26 mouse cellular contexts compared by ENCODE assay signal in genomic region chr16:15346045-15346444, GRCm38 (mm10). TPM values are rescaled to one million over a fixed set of nuclear protein-coding genes. Genes with fewer than 3 reads are reported as not detected.
DNase-seq lines count a peak whose midpoint lies in the region; ATAC-seq and TF ChIP-seq lines count a peak whose summit lies in the region.
"Had no signal": no experiment of that assay in that cellular context is flagged by ENCODE, and none has a peak within 500 bp of the region (broad histone marks: within the 10 kb centered on the region; RNA-seq: fewer than 3 reads in every experiment).

No protein-coding gene starts in this region.

- H3K4me3 ChIP-seq in lung, embryonic 14.5 days (ENCODE audit: low read depth, low read length), result no peak overlapping the region
- no peak overlapping the region for H3K4me3 ChIP-seq in lung, adult 2 months (replicated peaks; ENCODE audit: extremely low read depth, low read depth, low read length)
- no peak overlapping the region for H3K4me3 ChIP-seq in lung, postnatal 0 days (ENCODE audit: low read depth, low read length)
- H3K4me3 ChIP-seq in midbrain, embryonic 13.5 days (replicated peaks), result no peak overlapping the region
- H3K4me3 ChIP-seq in forebrain, embryonic 15.5 days, result no peak overlapping the region
- H3K4me3 ChIP-seq: forebrain, embryonic 10.5 days; forebrain, embryonic 13.5 days; heart, adult 2 months; heart, embryonic 10.5 days; heart, embryonic 13.5 days; hindbrain, embryonic 12.5 days; hindbrain, embryonic 15.5 days had no signal

- peak overlapping the region; percentile 2; the same call in 1 of the 2 replicates for H3K27ac ChIP-seq in lung, embryonic 14.5 days (ENCODE audit: low read depth)
- H3K27ac ChIP-seq in lung, postnatal 0 days (ENCODE audit: low read length), result no peak overlapping the region
- no peak overlapping the region for H3K27ac ChIP-seq in midbrain, embryonic 13.5 days
- H3K27ac ChIP-seq in forebrain, embryonic 15.5 days (replicated peaks), result no peak overlapping the region
- H3K27ac ChIP-seq: forebrain, embryonic 10.5 days; forebrain, embryonic 13.5 days; heart, adult 2 months; heart, embryonic 10.5 days; heart, embryonic 13.5 days; hindbrain, embryonic 12.5 days; hindbrain, embryonic 15.5 days had no signal

- WGBS in lung, embryonic 14.5 days, result 17% methylated on average over 1 of the region's 1 CpGs
- WGBS in lung, adult 2 months, result 49% methylated on average over 1 of the region's 1 CpGs
- 50% methylated on average over 1 of the region's 1 CpGs for WGBS in lung, postnatal 0 days
- 63% methylated on average over 1 of the region's 1 CpGs for WGBS in midbrain, embryonic 13.5 days
- 72% methylated on average over 1 of the region's 1 CpGs for WGBS in forebrain, embryonic 15.5 days

- no peak for TF ChIP-seq POLR2A in lung, adult 2 months (IDR thresholded peaks at IDR 0.05; ENCODE audit: borderline replicate concordance, extremely low read depth, low read depth, low read length)

- no peaks in the 10 kb centered on the region for H3K9me3 ChIP-seq in lung, embryonic 14.5 days (ENCODE audit: low read depth, low read length)
- no peaks in the 10 kb centered on the region for H3K9me3 ChIP-seq in lung, postnatal 0 days (ENCODE audit: low read length)
- H3K9me3 ChIP-seq in midbrain, embryonic 13.5 days, result no peaks in the 10 kb centered on the region
- H3K9me3 ChIP-seq in forebrain, embryonic 15.5 days, result no peaks in the 10 kb centered on the region
- H3K9me3 ChIP-seq: forebrain, embryonic 10.5 days; forebrain, embryonic 13.5 days; heart, embryonic 10.5 days; heart, embryonic 13.5 days; hindbrain, embryonic 12.5 days; hindbrain, embryonic 15.5 days had no signal

- no peaks in the 10 kb centered on the region for H3K27me3 ChIP-seq in lung, embryonic 14.5 days (ENCODE audit: insufficient read depth, low read length)
- H3K27me3 ChIP-seq in lung, postnatal 0 days (replicated peaks; ENCODE audit: insufficient read depth, low read length), result no peaks in the 10 kb centered on the region
- no peaks in the 10 kb centered on the region for H3K27me3 ChIP-seq in midbrain, embryonic 13.5 days
- H3K27me3 ChIP-seq in forebrain, embryonic 15.5 days, result no peaks in the 10 kb centered on the region
- H3K27me3 ChIP-seq: forebrain, embryonic 13.5 days; heart, embryonic 13.5 days; hindbrain, embryonic 12.5 days; hindbrain, embryonic 15.5 days had no signal

- ATAC-seq in lung, embryonic 14.5 days (ENCODE audit: insufficient read depth), result peak; percentile 89
- peak; percentile 87 for ATAC-seq in lung, postnatal 0 days
- ATAC-seq in midbrain, embryonic 13.5 days, result no peak
- no peak for ATAC-seq in forebrain, embryonic 15.5 days (replicated peaks)
- ATAC-seq: CD4-positive, CD25-positive, alpha-beta regulatory T cell, adult 4 months; forebrain, embryonic 13.5 days had no signal

- DNase-seq in lung, embryonic 14.5 days, result peak; percentile 76
- DNase-seq in lung, adult 2 months, result no peak
- DNase-seq in lung, postnatal 0 days (ENCODE audit: low spot score), result peak; percentile 74
- peak; percentile 36 for DNase-seq in lung, postnatal 25 days (ENCODE audit: low spot score)
- DNase-seq: adrenal gland, adult 2 months; adrenal gland, postnatal 14 days; cerebellum, adult 11-12 months; cerebellum, adult 8-10 months; cerebellum, postnatal 10 days; cerebellum, postnatal 36 days; gastrocnemius, postnatal 25 days; heart, adult 2 months had no signal

- TF ChIP-seq EP300 in lung, postnatal 0 days (IDR thresholded peaks at IDR 0.05), result peak; percentile 48; the same call in 1 of the 2 replicates

- no peaks in the 10 kb centered on the region for H3K4me1 ChIP-seq in lung, embryonic 14.5 days (ENCODE audit: insufficient read depth)
- H3K4me1 ChIP-seq in lung, adult 2 months (ENCODE audit: control insufficient read depth, insufficient read depth, low read length), result no peaks in the 10 kb centered on the region
- no peaks in the 10 kb centered on the region for H3K4me1 ChIP-seq in lung, postnatal 0 days (ENCODE audit: insufficient read depth, low read depth, low read length)
- no peaks in the 10 kb centered on the region for H3K4me1 ChIP-seq in midbrain, embryonic 13.5 days (replicated peaks)
- H3K4me1 ChIP-seq in forebrain, embryonic 15.5 days, result no peaks in the 10 kb centered on the region
- H3K4me1 ChIP-seq: forebrain, embryonic 10.5 days; forebrain, embryonic 13.5 days; heart, embryonic 10.5 days; heart, embryonic 13.5 days; hindbrain, embryonic 12.5 days; hindbrain, embryonic 15.5 days had no signal

- no peak overlapping the region for H3K9ac ChIP-seq in lung, embryonic 14.5 days
- H3K9ac ChIP-seq in lung, postnatal 0 days (replicated peaks; ENCODE audit: low read depth), result no peak overlapping the region
- no peak overlapping the region for H3K9ac ChIP-seq in midbrain, embryonic 13.5 days (replicated peaks)
- H3K9ac ChIP-seq in forebrain, embryonic 15.5 days (replicated peaks), result no peak overlapping the region
- H3K9ac ChIP-seq: forebrain, embryonic 13.5 days; heart, embryonic 13.5 days; hindbrain, embryonic 12.5 days; hindbrain, embryonic 15.5 days had no signal

- H3K4me2 ChIP-seq in lung, embryonic 14.5 days, result no peak overlapping the region
- no peak overlapping the region for H3K4me2 ChIP-seq in lung, postnatal 0 days (replicated peaks; ENCODE audit: low read depth, low read length)
- H3K4me2 ChIP-seq in midbrain, embryonic 13.5 days (replicated peaks), result no peak overlapping the region
- H3K4me2 ChIP-seq in forebrain, embryonic 15.5 days (replicated peaks), result no peak overlapping the region
- H3K4me2 ChIP-seq: forebrain, embryonic 13.5 days; heart, embryonic 13.5 days; hindbrain, embryonic 12.5 days; hindbrain, embryonic 15.5 days had no signal

- H3K36me3 ChIP-seq in lung, embryonic 14.5 days (ENCODE audit: insufficient read depth), result no peaks in the 10 kb centered on the region
- H3K36me3 ChIP-seq in lung, postnatal 0 days (ENCODE audit: insufficient read depth, low read length), result no peaks in the 10 kb centered on the region
- no peaks in the 10 kb centered on the region for H3K36me3 ChIP-seq in midbrain, embryonic 13.5 days
- H3K36me3 ChIP-seq in forebrain, embryonic 15.5 days, result no peaks in the 10 kb centered on the region
- H3K36me3 ChIP-seq: forebrain, embryonic 10.5 days; heart, embryonic 10.5 days; heart, embryonic 13.5 days; hindbrain, embryonic 12.5 days; hindbrain, embryonic 15.5 days had no signal

- TF ChIP-seq CTCF in lung, embryonic 14.5 days (IDR thresholded peaks at IDR 0.05; ENCODE audit: low read depth), result no peak
- no peak for TF ChIP-seq CTCF in lung, adult 2 months (IDR thresholded peaks at IDR 0.05; ENCODE audit: insufficient read depth, low read length)
- no peak for TF ChIP-seq CTCF in lung, postnatal 0 days (IDR thresholded peaks at IDR 0.05)

RNA-seq across cellular contexts. Expression of gene Gm21897, which starts 28.8 kb away (rescaled TPM):
- not detected in 2 replicates for polyA plus RNA-seq in lung, embryonic 14.5 days (2014; fragmentation: Nextera tagmentation; extraction: Ambion mirVana)
- not detected in 2 replicates for polyA plus RNA-seq in lung, adult 2 months (2012; rRNA removed)
- not detected in 2 replicates for polyA plus RNA-seq in lung, postnatal 0 days (2015; fragmentation: Nextera tagmentation; extraction: Ambion mirVana)
- not detected in 2 replicates for polyA plus RNA-seq in midbrain, embryonic 13.5 days (2015; fragmentation: Nextera tagmentation; extraction: Ambion mirVana)
- polyA plus RNA-seq in forebrain, embryonic 15.5 days (2015; fragmentation: Nextera tagmentation; extraction: Ambion mirVana), result not detected in 2 replicates
- polyA plus RNA-seq: adrenal gland, adult 2 months; C2C12; CD4-positive, CD25-positive, alpha-beta regulatory T cell, adult 4 months; embryonic facial prominence, embryonic 11.5 days; embryonic facial prominence, embryonic 14.5 days; forebrain, embryonic 10.5 days; forebrain, embryonic 13.5 days; gonadal fat pad, adult 2 months; heart, adult 2 months; heart, embryonic 10.5 days; heart, embryonic 13.5 days; heart, embryonic 16.5 days; hindbrain, embryonic 12.5 days; hindbrain, embryonic 15.5 days had no signal

Comparison
In these comparisons a context has a peak if more than half of its experiments do, and no peak if none do; other contexts are left out.
1. ATAC-seq: peak in lung, embryonic 14.5 days (single experiment) and lung, postnatal 0 days (single experiment); none in midbrain, embryonic 13.5 days (single experiment) and forebrain, embryonic 15.5 days (single experiment).